Mouse (Mus musculus) bone marrow macrophage, adult 2 months (primary cell): Measurements from ENCODE around the gene Carmil1.

Experiments used
- CTCF ChIP-seq: IDR thresholded peaks from 2 replicates; pipeline ENCODE4 v1.5.1; 2012; ENCODE audit warnings: low read depth, mild to moderate bottlenecking, low read length, moderate library complexity
- POLR2A ChIP-seq: IDR thresholded peaks from 2 replicates; pipeline ENCODE4 v1.6.1; 2012; ENCODE audit warnings: mild to moderate bottlenecking, low read depth, low read length, borderline replicate concordance

GRCm38 (mm10) chr13:24159972-24160371 lies 120.6 kb downstream of the Carmil1 start:
- TF ChIP-seq CTCF (no peak), POLR2A (no peak)
